Mouse (Mus musculus) hindbrain, postnatal 0 days (tissue): ENCODE data around the gene Gpd1l. TPM values are rescaled to one million over a fixed set of nuclear protein-coding genes. Genes with fewer than 3 reads are reported as not detected.
"Not testable (repeated sequence)": the region's sequence is repeated elsewhere in the genome, so short reads cannot be mapped to it uniquely, and the experiment has no call there.

ENCODE experiments used
- ATAC-seq: fragments of 200-750 bp; cut with Nextera tagmentation; 2 replicates; pipeline ENCODE4 v1.8.0; 2017; ENCODE audit warnings: mild to moderate bottlenecking, moderate TSS enrichment, moderate library complexity
- DNase-seq: peaks from one replicate; pipeline ENCODE4 v3.0.0-alpha.2; 2015; ENCODE audit warnings: low spot score
- H3K27ac ChIP-seq: fragments of 300-500 bp; sonication (generic); 2 replicates; pipeline ENCODE4 v1.5.1; 2014; ENCODE audit warnings: mild to moderate bottlenecking
- H3K27me3 ChIP-seq: fragments of 300-500 bp; sonication (generic); 2 replicates; pipeline ENCODE4 v1.6.1; 2014; ENCODE audit warnings: low read length, mixed read lengths; ENCODE audit not compliant: insufficient read depth
- H3K36me3 ChIP-seq: fragments of 300-500 bp; sonication (generic); 2 replicates; pipeline ENCODE4 v1.6.1; 2014; ENCODE audit warnings: low read length, mixed read lengths; ENCODE audit not compliant: insufficient read depth
- H3K4me1 ChIP-seq: fragments of 300-500 bp; sonication (generic); 2 replicates; pipeline ENCODE4 v1.6.1; 2014; ENCODE audit warnings: antibody characterized with exemption, low read length, mixed read lengths; ENCODE audit not compliant: insufficient read depth
- H3K4me2 ChIP-seq: fragments of 300-500 bp; sonication (generic); 2 replicates; pipeline ENCODE4 v1.6.1; 2014; ENCODE audit warnings: low read depth, mild to moderate bottlenecking, low read length, moderate library complexity, mixed read lengths
- H3K4me3 ChIP-seq: fragments of 300-500 bp; sonication (generic); 2 replicates; pipeline ENCODE4 v1.5.1; 2014; ENCODE audit warnings: low read length
- H3K9ac ChIP-seq: fragments of 300-500 bp; sonication (generic); replicated peaks from 2 replicates; pipeline ENCODE4 v1.6.1; 2014; ENCODE audit warnings: mild to moderate bottlenecking, low read length, moderate library complexity, mixed read lengths
- H3K9me3 ChIP-seq: fragments of 300-500 bp; sonication (generic); 2 replicates; pipeline ENCODE4 v1.6.1; 2016; ENCODE audit warnings: low read length, mixed read lengths
- CTCF ChIP-seq: IDR thresholded peaks from 2 replicates; pipeline ENCODE4 v1.5.1; 2016; ENCODE audit warnings: antibody characterized with exemption, control low read depth, low read depth
- WGBS: fragments of 180-500 bp; shearing (Covaris S2); extraction: QIAGEN DNeasy Blood & Tissue Kit; methylation state at CpG from one replicate; pipeline ENCODE4 v1.1.7; 2014; 5-methylcytosine and 5-hydroxymethylcytosine counted together
- polyA plus RNA-seq: library from polyadenylated mRNA; unstranded; fragments of >200 nt; fragmentation: Nextera tagmentation; extraction: Ambion mirVana; gene quantifications from 2 replicates; pipeline ENCODE4 v1.2.1, GENCODE M21; 2015
- total RNA-seq: library from RNA; depleted of rRNA; stranded (reverse); fragments of >200 nt; gene quantifications from 2 replicates; pipeline ENCODE4 v1.2.3, GENCODE M21; 2014; rRNA removed

The Gpd1l gene
- 75.9 and 79.3 TPM in 2 replicates for total RNA-seq
- 35.7 and 40.9 TPM in 2 replicates for polyA plus RNA-seq

- no peak for TF ChIP-seq CTCF
- ATAC-seq (peak; percentile 96), DNase-seq (peak; percentile 93)
- H3K9me3 ChIP-seq: no peaks in the 10 kb centered on the region
- no peaks in the 10 kb centered on the region for H3K27me3 ChIP-seq
- WGBS: 0% methylated on average over 30 of the region's 30 CpGs
- peak within 1 kb of the TSS; percentile 77 for H3K27ac ChIP-seq
- H3K4me3 ChIP-seq: peak within 1 kb of the TSS; percentile 75
- no peaks in the 10 kb centered on the region for H3K36me3 ChIP-seq
- peak within 1 kb of the TSS; percentile 93 for H3K4me2 ChIP-seq
- H3K4me1 ChIP-seq: peaks cover 6% of the 10 kb centered on the region; the same call in 1 of the 2 replicates
- peak within 1 kb of the TSS; percentile 76 for H3K9ac ChIP-seq
Observed at GRCm38 (mm10) chr9:114933723-114934171, at the start of gene Gpd1l. Gene Gpd1l (minus strand): TSS chr9:114933987.

GRCm38 (mm10) chr9:114982689-114983360, 49.0 kb upstream of the Gpd1l start, which contains the start of gene Rps27rt:
Gene Rps27rt (minus strand): TSS chr9:114982739.
- ATAC-seq (no peak), DNase-seq (no peak)
- H3K27ac ChIP-seq: no peak within 1 kb of the TSS
- TF ChIP-seq CTCF: no peak
- H3K4me2 ChIP-seq: no peak within 1 kb of the TSS
- no peaks in the 10 kb centered on the region for H3K27me3 ChIP-seq
- WGBS: 83% methylated on average over 16 of the region's 16 CpGs
- H3K9ac ChIP-seq: no peak within 1 kb of the TSS
- no peak within 1 kb of the TSS for H3K4me3 ChIP-seq
- H3K36me3 ChIP-seq: no peaks in the 10 kb centered on the region
- H3K9me3 ChIP-seq: no peaks in the 10 kb centered on the region
- H3K4me1 ChIP-seq: no peaks in the 10 kb centered on the region

- Histone ChIP-seq H3K9me3 (no peaks in the 10 kb centered on the region), H3K4me3 (peak overlapping the region; percentile 62), H3K36me3 (no peaks in the 10 kb centered on the region), H3K27me3 (no peaks in the 10 kb centered on the region), H3K4me2 (peak overlapping the region; percentile 85), H3K4me1 (no peaks in the 10 kb centered on the region), H3K9ac (no peak overlapping the region), H3K27ac (no peak overlapping the region)
- no peak for ATAC-seq
- 68% methylated on average over 6 of the region's 6 CpGs for WGBS
- TF ChIP-seq CTCF: no peak
- no peak for DNase-seq
Observed at GRCm38 (mm10) chr9:114979969-114980368, 46.2 kb upstream of the Gpd1l start.

- H3K27me3 ChIP-seq: no peaks in the 10 kb centered on the region
- H3K4me1 ChIP-seq: no peaks in the 10 kb centered on the region
Observed at GRCm38 (mm10) chr9:114978281-114979111, 44.7 kb upstream of the Gpd1l start, which contains the start of gene Osbpl10. Gene Osbpl10 (plus strand): TSS chr9:114978569.

GRCm38 (mm10) chr9:114977461-114978280, 43.9 kb upstream of the Gpd1l start:
- H3K36me3 ChIP-seq: no peaks in the 10 kb centered on the region
- no peaks in the 10 kb centered on the region for H3K9me3 ChIP-seq
- H3K27ac ChIP-seq: peak overlapping the region; percentile 75
- ATAC-seq (peak; percentile 82), DNase-seq (peak; percentile 38)
- no peaks in the 10 kb centered on the region for H3K4me1 ChIP-seq
- peak overlapping the region; percentile 80 for H3K9ac ChIP-seq
- WGBS: 8% methylated on average over 31 of the region's 31 CpGs
- peak; percentile 38 for TF ChIP-seq CTCF
- peak overlapping the region; percentile 62 for H3K4me3 ChIP-seq
- H3K27me3 ChIP-seq: no peaks in the 10 kb centered on the region
- H3K4me2 ChIP-seq: peak overlapping the region; percentile 85

More at GRCm38 (mm10) chr9:114978281-114979111, 44.7 kb upstream of the Gpd1l start, which contains the start of gene Osbpl10:
- Histone ChIP-seq H3K9ac (peak within 1 kb of the TSS; percentile 80), H3K27ac (peak within 1 kb of the TSS; percentile 75), H3K9me3 (no peaks in the 10 kb centered on the region), H3K4me2 (peak within 1 kb of the TSS; percentile 85), H3K36me3 (no peaks in the 10 kb centered on the region), H3K4me3 (peak within 1 kb of the TSS; percentile 62)
- peak; percentile 34 for TF ChIP-seq CTCF
- peak; percentile 83 for DNase-seq
- ATAC-seq: peak; percentile 82
- WGBS: under 1% methylated on average over 61 of the region's 86 CpGs

- not testable (repeated sequence) for DNase-seq, H3K27ac ChIP-seq, H3K4me1 ChIP-seq, ATAC-seq, H3K36me3 ChIP-seq, H3K4me3 ChIP-seq, H3K9ac ChIP-seq, H3K27me3 ChIP-seq, H3K9me3 ChIP-seq, H3K4me2 ChIP-seq
- WGBS: 83% methylated on average over 7 of the region's 7 CpGs
Observed at GRCm38 (mm10) chr9:114966286-114966685, 32.5 kb upstream of the Gpd1l start.
